Mouse (Mus musculus): ENCODE results near the gene Utrn. TPM values are rescaled to one million over a fixed set of nuclear protein-coding genes. Genes with fewer than 3 reads are reported as not detected.
"Not testable (repeated sequence)": the region's sequence is repeated elsewhere in the genome, so short reads cannot be mapped to it uniquely, and the experiment has no call there.

Gene Utrn
- polyA plus RNA-seq, 1 experiment from 2014 or later: 37.4 TPM

DNA sequence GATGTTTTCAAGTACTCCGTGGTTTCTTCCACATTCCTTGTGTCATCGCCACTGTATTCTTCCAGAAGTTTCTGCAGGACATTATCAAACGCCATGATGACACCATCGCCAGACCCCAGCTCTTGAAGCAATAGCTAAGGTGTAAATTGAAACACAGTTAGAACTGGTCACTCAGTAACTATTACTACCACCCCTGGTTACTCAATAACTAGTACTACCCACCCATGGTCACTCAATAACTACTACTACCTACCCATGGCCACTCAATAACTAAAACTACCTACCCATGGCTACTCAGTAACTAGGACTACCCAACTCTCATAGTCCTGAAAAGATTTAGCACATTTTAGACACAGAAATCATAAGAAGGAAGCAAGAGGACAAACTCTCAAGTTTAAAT, 235.2 kb downstream of the Utrn start:
- Histone ChIP-seq H3K9me3 (ENCODE audit: control insufficient read depth, low read length) (no peaks in the 10 kb centered on the region), H3K27me3 (replicated peaks; ENCODE audit: control insufficient read depth, insufficient read depth, low read length) (no peaks in the 10 kb centered on the region), H3K4me3 (ENCODE audit: low read length) (no peak overlapping the region), H3K27ac (ENCODE audit: low read length) (no peak overlapping the region), H3K4me2 (ENCODE audit: low read depth, low read length) (no peak overlapping the region), H3K9ac (ENCODE audit: low read depth, low read length) (no peak overlapping the region), H3K36me3 (ENCODE audit: control insufficient read depth, insufficient read depth, low read length) (no peaks in the 10 kb centered on the region), H3K4me1 (ENCODE audit: control insufficient read depth, insufficient read depth, low read length) (no peaks in the 10 kb centered on the region)
- no peak for ATAC-seq
- 92% methylated on average over 4 of the region's 4 CpGs for WGBS

- Histone ChIP-seq H3K4me2 (ENCODE audit: low read depth, low read length) (no peak overlapping the region), H3K4me3 (ENCODE audit: low read length) (no peak overlapping the region), H3K9me3 (ENCODE audit: control insufficient read depth, low read length) (no peaks in the 10 kb centered on the region), H3K36me3 (ENCODE audit: control insufficient read depth, insufficient read depth, low read length) (no peaks in the 10 kb centered on the region), H3K27ac (ENCODE audit: low read length) (no peak overlapping the region), H3K27me3 (replicated peaks; ENCODE audit: control insufficient read depth, insufficient read depth, low read length) (no peaks in the 10 kb centered on the region), H3K9ac (ENCODE audit: low read depth, low read length) (no peak overlapping the region), H3K4me1 (ENCODE audit: control insufficient read depth, insufficient read depth, low read length) (no peaks in the 10 kb centered on the region)
- no peak for ATAC-seq
- 76% methylated on average over 5 of the region's 5 CpGs for WGBS
Measured at GRCm38 (mm10) chr10:12630933-12631332, 238.2 kb downstream of the Utrn start.

DNA sequence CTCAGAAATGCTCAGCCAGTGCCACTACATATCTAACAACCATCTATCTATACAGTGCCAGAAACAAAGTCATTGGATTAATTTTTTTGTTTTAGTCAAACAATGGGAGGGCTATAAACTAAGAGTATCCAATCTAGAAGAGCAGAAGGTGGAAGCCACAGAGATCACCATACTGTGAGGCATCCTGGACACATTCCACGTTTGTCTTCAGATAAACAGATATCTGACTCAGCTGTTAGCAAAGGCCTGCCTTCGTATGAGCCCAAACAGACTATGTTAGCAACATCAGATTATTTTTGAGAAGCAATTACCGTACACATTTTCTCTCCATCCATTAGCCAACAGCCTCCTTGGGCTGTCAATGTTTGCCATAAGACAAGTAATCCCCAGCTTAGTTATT, 250.8 kb downstream of the Utrn start:
- Histone ChIP-seq H3K36me3 (ENCODE audit: control insufficient read depth, insufficient read depth, low read length) (no peaks in the 10 kb centered on the region), H3K4me2 (ENCODE audit: low read depth, low read length) (no peak overlapping the region), H3K4me1 (ENCODE audit: control insufficient read depth, insufficient read depth, low read length) (no peaks in the 10 kb centered on the region), H3K9ac (ENCODE audit: low read depth, low read length) (no peak overlapping the region), H3K27me3 (replicated peaks; ENCODE audit: control insufficient read depth, insufficient read depth, low read length) (no peaks in the 10 kb centered on the region), H3K9me3 (ENCODE audit: control insufficient read depth, low read length) (no peaks in the 10 kb centered on the region), H3K4me3 (ENCODE audit: low read length) (no peak overlapping the region), H3K27ac (ENCODE audit: low read length) (no peak overlapping the region)
- 57% methylated on average over 3 of the region's 3 CpGs for WGBS
- no peak for ATAC-seq

DNA sequence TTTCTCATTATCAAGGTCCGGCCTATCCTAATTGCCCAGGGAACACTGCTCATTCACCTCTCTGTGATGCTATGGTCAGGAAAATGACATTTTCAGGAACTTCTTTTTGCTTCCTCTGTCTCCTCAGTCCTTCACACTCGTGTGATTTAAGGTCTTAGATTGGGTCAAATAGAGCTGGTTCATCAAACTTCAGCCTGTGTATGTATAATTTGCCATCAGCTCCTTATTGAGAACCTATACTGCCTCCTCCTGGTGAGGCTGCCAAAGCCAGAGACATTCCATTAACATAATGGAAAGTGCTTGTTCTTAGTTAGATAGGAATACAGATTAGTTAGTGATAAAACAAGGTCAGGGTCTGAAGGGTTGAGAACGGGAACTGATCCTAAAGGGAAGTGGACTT, 253.4 kb downstream of the Utrn start:
- no peak for ATAC-seq
- Histone ChIP-seq H3K4me3 (ENCODE audit: low read length) (no peak overlapping the region), H3K9ac (ENCODE audit: low read depth, low read length) (no peak overlapping the region), H3K4me2 (ENCODE audit: low read depth, low read length) (no peak overlapping the region), H3K9me3 (ENCODE audit: control insufficient read depth, low read length) (no peaks in the 10 kb centered on the region), H3K4me1 (ENCODE audit: control insufficient read depth, insufficient read depth, low read length) (no peaks in the 10 kb centered on the region), H3K27ac (ENCODE audit: low read length) (no peak overlapping the region), H3K36me3 (ENCODE audit: control insufficient read depth, insufficient read depth, low read length) (no peaks in the 10 kb centered on the region), H3K27me3 (replicated peaks; ENCODE audit: control insufficient read depth, insufficient read depth, low read length) (no peaks in the 10 kb centered on the region)
- whole genome bisulfite sequencing: 72% methylated on average over 3 of the region's 3 CpGs

DNA sequence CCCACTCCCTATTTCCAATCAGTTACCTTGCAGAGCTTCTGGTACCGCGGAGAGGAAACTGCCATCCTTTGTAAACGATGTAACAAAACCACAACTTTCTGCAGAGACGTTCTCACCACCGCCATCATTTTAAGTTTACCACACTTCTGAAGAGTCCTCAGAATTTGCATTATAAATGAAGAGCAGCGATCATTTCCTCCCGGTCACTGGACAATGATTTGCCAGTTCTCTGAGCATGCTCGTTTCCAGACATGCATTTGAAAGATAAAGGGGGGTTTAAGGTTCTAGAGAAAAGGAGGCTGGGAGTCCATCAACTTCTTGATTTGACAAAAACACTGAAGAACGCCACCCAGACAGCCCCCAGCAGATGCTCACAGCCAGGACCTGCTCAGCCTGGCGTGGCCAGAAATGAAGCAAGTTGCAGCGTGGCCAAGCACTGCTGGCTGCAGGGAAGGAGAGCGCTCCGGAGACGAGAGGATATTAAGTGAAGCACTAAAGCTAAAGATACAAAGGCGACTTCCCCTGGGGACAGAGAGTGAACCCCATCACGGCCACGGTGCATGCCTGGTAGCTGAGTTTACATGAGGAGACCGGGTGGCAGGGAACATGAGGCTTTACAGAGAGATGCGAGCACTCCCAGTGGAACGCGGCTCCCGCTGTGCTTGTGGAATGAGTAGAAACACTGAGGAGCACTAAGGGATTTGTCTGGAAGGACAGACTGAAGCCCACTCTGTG, 254.5 kb downstream of the Utrn start:
- H3K9me3 ChIP-seq (ENCODE audit: control insufficient read depth, low read length): no peaks in the 10 kb centered on the region
- peak overlapping the region; percentile 23 for H3K4me3 ChIP-seq (ENCODE audit: low read length)
- H3K36me3 ChIP-seq (ENCODE audit: control insufficient read depth, insufficient read depth, low read length): no peaks in the 10 kb centered on the region
- WGBS: 24% methylated on average over 22 of the region's 22 CpGs
- no peak overlapping the region for H3K27ac ChIP-seq (ENCODE audit: low read length)
- H3K27me3 ChIP-seq (replicated peaks; ENCODE audit: control insufficient read depth, insufficient read depth, low read length): no peaks in the 10 kb centered on the region
- H3K4me2 ChIP-seq (ENCODE audit: low read depth, low read length): peak overlapping the region; percentile 25
- ATAC-seq: no peak
- H3K9ac ChIP-seq (ENCODE audit: low read depth, low read length): peak overlapping the region; percentile 48
- no peaks in the 10 kb centered on the region for H3K4me1 ChIP-seq (ENCODE audit: control insufficient read depth, insufficient read depth, low read length)

GRCm38 (mm10) chr10:12612235-12612863, 256.8 kb downstream of the Utrn start:
- H3K9ac ChIP-seq (ENCODE audit: low read depth, low read length): no peak overlapping the region
- no peaks in the 10 kb centered on the region for H3K9me3 ChIP-seq (ENCODE audit: control insufficient read depth, low read length)
- H3K36me3 ChIP-seq (ENCODE audit: control insufficient read depth, insufficient read depth, low read length): no peaks in the 10 kb centered on the region
- H3K27ac ChIP-seq (ENCODE audit: low read length): no peak overlapping the region
- no peaks in the 10 kb centered on the region for H3K4me1 ChIP-seq (ENCODE audit: control insufficient read depth, insufficient read depth, low read length)
- ATAC-seq: peak; percentile 81
- H3K4me3 ChIP-seq (ENCODE audit: low read length): no peak overlapping the region
- no peak overlapping the region for H3K4me2 ChIP-seq (ENCODE audit: low read depth, low read length)
- no peaks in the 10 kb centered on the region for H3K27me3 ChIP-seq (replicated peaks; ENCODE audit: control insufficient read depth, insufficient read depth, low read length)
- WGBS: 22% methylated on average over 4 of the region's 4 CpGs

DNA sequence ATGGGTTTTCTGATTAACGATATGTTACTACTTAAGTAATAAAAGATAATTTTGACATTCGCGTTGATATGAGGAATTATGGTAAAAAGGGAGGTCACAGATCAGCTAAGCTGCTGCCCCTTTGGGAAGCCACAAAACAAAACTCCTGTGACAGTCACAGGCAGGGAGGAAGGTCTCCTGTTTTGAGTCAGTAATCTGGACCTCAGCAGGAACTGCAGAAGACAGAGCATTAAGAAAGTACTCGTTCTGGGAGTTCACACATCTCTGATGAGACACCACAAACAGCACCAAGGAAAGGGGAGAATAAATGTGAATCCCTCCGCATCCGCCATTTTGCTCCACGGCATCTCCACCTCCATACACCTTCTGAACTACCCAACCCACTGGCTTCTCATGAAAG, 259.3 kb downstream of the Utrn start:
- Histone ChIP-seq H3K4me3 (ENCODE audit: low read length) (no peak overlapping the region), H3K9ac (ENCODE audit: low read depth, low read length) (no peak overlapping the region), H3K4me2 (ENCODE audit: low read depth, low read length) (no peak overlapping the region), H3K36me3 (ENCODE audit: control insufficient read depth, insufficient read depth, low read length) (no peaks in the 10 kb centered on the region), H3K27me3 (replicated peaks; ENCODE audit: control insufficient read depth, insufficient read depth, low read length) (no peaks in the 10 kb centered on the region), H3K4me1 (ENCODE audit: control insufficient read depth, insufficient read depth, low read length) (no peaks in the 10 kb centered on the region), H3K9me3 (ENCODE audit: control insufficient read depth, low read length) (no peaks in the 10 kb centered on the region), H3K27ac (ENCODE audit: low read length) (no peak overlapping the region)
- 87% methylated on average over 7 of the region's 7 CpGs for WGBS
- no peak for ATAC-seq

- no peaks in the 10 kb centered on the region for H3K36me3 ChIP-seq (ENCODE audit: control insufficient read depth, insufficient read depth, low read length)
- no peak overlapping the region for H3K27ac ChIP-seq (ENCODE audit: low read length)
- H3K4me3 ChIP-seq (ENCODE audit: low read length): no peak overlapping the region
- no peak overlapping the region for H3K9ac ChIP-seq (ENCODE audit: low read depth, low read length)
- ATAC-seq: no peak
- H3K4me1 ChIP-seq (ENCODE audit: control insufficient read depth, insufficient read depth, low read length): no peaks in the 10 kb centered on the region
- no peaks in the 10 kb centered on the region for H3K9me3 ChIP-seq (ENCODE audit: control insufficient read depth, low read length)
- H3K4me2 ChIP-seq (ENCODE audit: low read depth, low read length): no peak overlapping the region
- H3K27me3 ChIP-seq (replicated peaks; ENCODE audit: control insufficient read depth, insufficient read depth, low read length): no peaks in the 10 kb centered on the region
Measured at GRCm38 (mm10) chr10:12608634-12609033, 260.5 kb downstream of the Utrn start.

GRCm38 (mm10) chr10:12607180-12607579, 262.0 kb downstream of the Utrn start:
- not testable (repeated sequence) for H3K4me2 ChIP-seq (ENCODE audit: low read depth, low read length); H3K4me3 ChIP-seq (ENCODE audit: low read length); H3K9me3 ChIP-seq (ENCODE audit: control insufficient read depth, low read length); H3K9ac ChIP-seq (ENCODE audit: low read depth, low read length); H3K36me3 ChIP-seq (ENCODE audit: control insufficient read depth, insufficient read depth, low read length); H3K27me3 ChIP-seq (replicated peaks; ENCODE audit: control insufficient read depth, insufficient read depth, low read length); H3K27ac ChIP-seq (ENCODE audit: low read length); ATAC-seq; H3K4me1 ChIP-seq (ENCODE audit: control insufficient read depth, insufficient read depth, low read length)
- 96% methylated on average over 6 of the region's 6 CpGs for WGBS

DNA sequence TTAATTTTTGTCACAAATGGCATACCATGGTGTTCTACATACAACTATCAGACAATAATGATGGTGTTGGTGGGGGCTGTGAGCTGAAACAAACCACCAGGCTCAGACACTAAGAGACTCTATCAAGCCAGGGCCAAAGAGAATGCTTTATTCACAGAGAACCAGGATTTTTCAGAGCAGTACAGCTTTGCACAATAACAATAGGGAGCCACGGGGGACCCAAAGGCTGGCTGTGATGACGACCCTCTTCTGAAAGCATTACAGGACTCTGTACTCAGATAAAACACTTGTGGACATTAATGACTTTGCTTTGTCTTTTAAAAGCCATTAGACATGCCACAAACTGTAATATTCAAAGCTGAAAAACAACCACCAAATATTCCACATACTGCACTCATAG, 273.8 kb downstream of the Utrn start:
- H3K4me3 ChIP-seq (ENCODE audit: low read length): no peak overlapping the region
- WGBS: 81% methylated on average over 2 of the region's 2 CpGs
- no peaks in the 10 kb centered on the region for H3K4me1 ChIP-seq (ENCODE audit: control insufficient read depth, insufficient read depth, low read length)
- H3K27ac ChIP-seq (ENCODE audit: low read length): no peak overlapping the region
- H3K9me3 ChIP-seq (ENCODE audit: control insufficient read depth, low read length): no peaks in the 10 kb centered on the region
- H3K36me3 ChIP-seq (ENCODE audit: control insufficient read depth, insufficient read depth, low read length): no peaks in the 10 kb centered on the region
- H3K4me2 ChIP-seq (ENCODE audit: low read depth, low read length): no peak overlapping the region
- no peak overlapping the region for H3K9ac ChIP-seq (ENCODE audit: low read depth, low read length)
- no peaks in the 10 kb centered on the region for H3K27me3 ChIP-seq (replicated peaks; ENCODE audit: control insufficient read depth, insufficient read depth, low read length)
- ATAC-seq: no peak

Data from intestine, embryonic 16.5 days (tissue).